25 mouse cellular contexts compared by ENCODE assay signal in genomic region chr1:93975764-93976163, GRCm38 (mm10). TPM values are rescaled to one million over a fixed set of nuclear protein-coding genes. Genes with fewer than 3 reads are reported as not detected.
"Had no signal": no experiment of that assay in that cellular context is flagged by ENCODE, and none has a peak within 500 bp of the region (broad histone marks: within the 10 kb centered on the region; RNA-seq: fewer than 3 reads in every experiment).

No protein-coding gene starts in this region.

RNA-seq across cellular contexts. Expression of gene Gal3st2c, which starts 14.5 kb away (rescaled TPM):
- polyA plus RNA-seq: frontal cortex, adult 2 months; heart, embryonic 12.5 days; hindbrain, embryonic 10.5 days; hindbrain, embryonic 12.5 days; hindbrain, embryonic 14.5 days; hindbrain, embryonic 16.5 days; kidney, embryonic 14.5 days; kidney, embryonic 16.5 days; limb, embryonic 10.5 days; limb, embryonic 12.5 days; limb, embryonic 14.5 days; liver, embryonic 11.5 days; liver, embryonic 13.5 days had no signal

RNA-seq across cellular contexts. Expression of gene Neu4, which starts 44.5 kb away (rescaled TPM):
- total RNA-seq: gastrocnemius, adult 2 months; gastrocnemius, postnatal 10 days; gastrocnemius, postnatal 25 days; gastrocnemius, postnatal 4 days; heart, adult 18-20 months; heart, postnatal 14 days; heart, postnatal 36 days had no signal
- polyA plus RNA-seq: heart, embryonic 12.5 days; heart, embryonic 14.5 days; heart, embryonic 16.5 days; hindbrain, embryonic 10.5 days; hindbrain, embryonic 12.5 days; intestine, embryonic 15.5 days; intestine, postnatal 0 days; kidney, embryonic 14.5 days; kidney, embryonic 16.5 days; limb, embryonic 10.5 days; limb, embryonic 12.5 days; limb, embryonic 14.5 days; liver, embryonic 11.5 days; liver, embryonic 13.5 days had no signal

RNA-seq across cellular contexts. Expression of gene Gal3st2b, which starts 57.7 kb away (rescaled TPM):
- total RNA-seq: gastrocnemius, postnatal 25 days had no signal
- polyA plus RNA-seq: heart, embryonic 14.5 days; hindbrain, embryonic 10.5 days; inflammation-experienced regulatory T-cells, adult 6 months; kidney, embryonic 14.5 days; limb, embryonic 10.5 days; limb, embryonic 12.5 days; liver, embryonic 11.5 days; liver, embryonic 13.5 days had no signal
